Mouse (Mus musculus): ENCODE results near the gene Defb25.

- TF ChIP-seq POLR2A (IDR thresholded peaks at IDR 0.05; ENCODE audit: insufficient read depth, low read depth, low read length) (no peak), CTCF (IDR thresholded peaks at IDR 0.05; ENCODE audit: insufficient read depth, low read depth, low read length) (no peak)
These were observed 48.3 kb upstream of the Defb25 start for GRCm38 (mm10) chr2:152670983-152671641.

Measured in olfactory bulb, adult 2 months (tissue).